22 mouse cellular contexts compared by ENCODE assay signal in genomic region chr6:49013458-49013857, GRCm38 (mm10). TPM values are rescaled to one million over a fixed set of nuclear protein-coding genes. Genes with fewer than 3 reads are reported as not detected.
"Had no signal": no experiment of that assay in that cellular context is flagged by ENCODE, and none has a peak within 500 bp of the region (broad histone marks: within the 10 kb centered on the region; RNA-seq: fewer than 3 reads in every experiment).

No protein-coding gene starts in this region.

- DNase-seq: kidney, adult 18-20 months; kidney, postnatal 10 days; kidney, postnatal 4 days; lung, embryonic 14.5 days; lung, postnatal 10 days; retina, postnatal 1 day; right cerebral cortex, postnatal 4 days; spleen, adult 18-20 months; thymus, postnatal 36 days had no signal

- H3K27me3 ChIP-seq: intestine, embryonic 15.5 days; midbrain, embryonic 12.5 days; stomach, embryonic 15.5 days had no signal

- H3K4me3 ChIP-seq: intestine, embryonic 15.5 days; layer of hippocampus, adult 2 months; left cerebral cortex, adult 2 months; limb, embryonic 10.5 days; midbrain, embryonic 12.5 days; stomach, embryonic 15.5 days had no signal

- H3K36me3 ChIP-seq: intestine, embryonic 15.5 days; limb, embryonic 10.5 days; midbrain, embryonic 12.5 days; stomach, embryonic 15.5 days had no signal

- H3K9ac ChIP-seq: intestine, embryonic 15.5 days; lung, embryonic 14.5 days; midbrain, embryonic 12.5 days; stomach, embryonic 15.5 days had no signal

- H3K27ac ChIP-seq: intestine, embryonic 15.5 days; layer of hippocampus, adult 2 months; left cerebral cortex, adult 2 months; limb, embryonic 10.5 days; midbrain, embryonic 12.5 days; stomach, embryonic 15.5 days had no signal

- ATAC-seq: intestine, embryonic 15.5 days; midbrain, embryonic 16.5 days had no signal

- H3K9me3 ChIP-seq: intestine, embryonic 15.5 days; limb, embryonic 10.5 days; midbrain, embryonic 12.5 days; stomach, embryonic 15.5 days had no signal

- H3K4me2 ChIP-seq: intestine, embryonic 15.5 days; liver, embryonic 11.5 days; lung, embryonic 14.5 days; midbrain, embryonic 12.5 days; stomach, embryonic 15.5 days had no signal

RNA-seq across cellular contexts. Expression of gene Svs1, which starts 26.8 kb away (rescaled TPM):
- polyA plus RNA-seq: intestine, embryonic 15.5 days; kidney, embryonic 14.5 days; limb, embryonic 10.5 days; limb, embryonic 14.5 days; liver, embryonic 11.5 days; liver, embryonic 16.5 days; lung, embryonic 14.5 days; midbrain, embryonic 12.5 days; midbrain, embryonic 16.5 days; neural tube, embryonic 14.5 days; stomach, embryonic 15.5 days; testis, adult 2 months had no signal

RNA-seq across cellular contexts. Expression of gene Doxl2, which starts 38.7 kb away (rescaled TPM):
- polyA plus RNA-seq: intestine, embryonic 15.5 days; kidney, embryonic 14.5 days; limb, embryonic 10.5 days; limb, embryonic 14.5 days; liver, embryonic 11.5 days; liver, embryonic 16.5 days; lung, embryonic 14.5 days; midbrain, embryonic 12.5 days; midbrain, embryonic 16.5 days; neural tube, embryonic 14.5 days; stomach, embryonic 15.5 days; testis, adult 2 months had no signal
